Mouse (Mus musculus): ENCODE data around the gene Pin1. TPM values are rescaled to one million over a fixed set of nuclear protein-coding genes. Genes with fewer than 3 reads are reported as not detected.

The Pin1 gene
- polyA plus RNA-seq, 1 experiment from 2014 or later: 64.5 TPM

- H3K27me3 ChIP-seq (ENCODE audit: control insufficient read depth, insufficient read depth, low read length): no peaks in the 10 kb centered on the region
- no peak for DNase-seq (ENCODE audit: low spot score)
- no peak overlapping the region for H3K4me2 ChIP-seq (replicated peaks)
- H3K4me3 ChIP-seq (replicated peaks; ENCODE audit: low read length): no peak overlapping the region
- H3K9ac ChIP-seq: no peak overlapping the region
- peaks cover 38% of the 10 kb centered on the region for H3K36me3 ChIP-seq (replicated peaks; ENCODE audit: control insufficient read depth, insufficient read depth)
- peaks cover 40% of the 10 kb centered on the region for H3K4me1 ChIP-seq (replicated peaks; ENCODE audit: control insufficient read depth, insufficient read depth, low read length)
- no peak overlapping the region for H3K27ac ChIP-seq
- WGBS: 19% methylated on average over 6 of the region's 7 CpGs
- no peaks in the 10 kb centered on the region for H3K9me3 ChIP-seq (ENCODE audit: control insufficient read depth, low read length)
- ATAC-seq (ENCODE audit: low FRiP score): no peak
Observed at GRCm38 (mm10) chr9:20666510-20667034, 14.7 kb downstream of the Pin1 start.

GRCm38 (mm10) chr9:20668065-20668464, 16.2 kb downstream of the Pin1 start:
- 95% methylated on average over 22 of the region's 22 CpGs for WGBS
- H3K4me1 ChIP-seq (replicated peaks; ENCODE audit: control insufficient read depth, insufficient read depth, low read length): peaks cover 29% of the 10 kb centered on the region
- no peak overlapping the region for H3K4me3 ChIP-seq (replicated peaks; ENCODE audit: low read length)
- peaks cover 28% of the 10 kb centered on the region for H3K36me3 ChIP-seq (replicated peaks; ENCODE audit: control insufficient read depth, insufficient read depth)
- DNase-seq (ENCODE audit: low spot score) (no peak), ATAC-seq (ENCODE audit: low FRiP score) (no peak)
- H3K27ac ChIP-seq: no peak overlapping the region
- no peaks in the 10 kb centered on the region for H3K27me3 ChIP-seq (ENCODE audit: control insufficient read depth, insufficient read depth, low read length)
- no peak overlapping the region for H3K4me2 ChIP-seq (replicated peaks)
- H3K9me3 ChIP-seq (ENCODE audit: control insufficient read depth, low read length): no peaks in the 10 kb centered on the region
- no peak overlapping the region for H3K9ac ChIP-seq

GRCm38 (mm10) chr9:20672047-20672446, 20.2 kb downstream of the Pin1 start:
- Histone ChIP-seq H3K4me3 (replicated peaks; ENCODE audit: low read length) (no peak overlapping the region), H3K4me2 (replicated peaks) (no peak overlapping the region), H3K27me3 (ENCODE audit: control insufficient read depth, insufficient read depth, low read length) (no peaks in the 10 kb centered on the region), H3K9ac (no peak overlapping the region), H3K27ac (no peak overlapping the region), H3K4me1 (replicated peaks; ENCODE audit: control insufficient read depth, insufficient read depth, low read length) (no peaks in the 10 kb centered on the region), H3K36me3 (replicated peaks; ENCODE audit: control insufficient read depth, insufficient read depth) (peaks cover 35% of the 10 kb centered on the region), H3K9me3 (ENCODE audit: control insufficient read depth, low read length) (no peaks in the 10 kb centered on the region)
- WGBS: 80% methylated on average over 16 of the region's 16 CpGs
- no peak for ATAC-seq (ENCODE audit: low FRiP score)
- no peak for DNase-seq (ENCODE audit: low spot score)

- H3K4me1 ChIP-seq (replicated peaks; ENCODE audit: control insufficient read depth, insufficient read depth, low read length): 0 out of 2 replicates have a peak, but pooled peaks cover 3% of the 10 kb centered on the region
Observed at GRCm38 (mm10) chr9:20677892-20678291, 26.0 kb downstream of the Pin1 start.

GRCm38 (mm10) chr9:20680378-20680958, 28.6 kb downstream of the Pin1 start:
- Histone ChIP-seq H3K9me3 (ENCODE audit: control insufficient read depth, low read length) (no peaks in the 10 kb centered on the region), H3K4me2 (replicated peaks) (no peak overlapping the region), H3K9ac (no peak overlapping the region), H3K4me1 (replicated peaks; ENCODE audit: control insufficient read depth, insufficient read depth, low read length) (0 out of 2 replicates have a peak, but pooled peaks cover 3% of the 10 kb centered on the region), H3K27ac (peak overlapping the region; percentile 51; the same call in 1 of the 2 replicates), H3K27me3 (ENCODE audit: control insufficient read depth, insufficient read depth, low read length) (no peaks in the 10 kb centered on the region), H3K36me3 (replicated peaks; ENCODE audit: control insufficient read depth, insufficient read depth) (no peaks in the 10 kb centered on the region), H3K4me3 (replicated peaks; ENCODE audit: low read length) (no peak overlapping the region)
- WGBS: 47% methylated on average over 9 of the region's 9 CpGs
- ATAC-seq (ENCODE audit: low FRiP score) (no peak), DNase-seq (ENCODE audit: low spot score) (no peak)

More at GRCm38 (mm10) chr9:20677892-20678291, 26.0 kb downstream of the Pin1 start:
- DNase-seq (ENCODE audit: low spot score): no peak
- peaks cover 16% of the 10 kb centered on the region; the same call in 1 of the 2 replicates for H3K36me3 ChIP-seq (replicated peaks; ENCODE audit: control insufficient read depth, insufficient read depth)
- H3K27me3 ChIP-seq (ENCODE audit: control insufficient read depth, insufficient read depth, low read length): no peaks in the 10 kb centered on the region
- H3K4me2 ChIP-seq (replicated peaks): no peak overlapping the region
- H3K9ac ChIP-seq: no peak overlapping the region
- no peak overlapping the region for H3K27ac ChIP-seq
- ATAC-seq (ENCODE audit: low FRiP score): no peak
- H3K9me3 ChIP-seq (ENCODE audit: control insufficient read depth, low read length): no peaks in the 10 kb centered on the region
- H3K4me3 ChIP-seq (replicated peaks; ENCODE audit: low read length): no peak overlapping the region
- WGBS: 85% methylated on average over 12 of the region's 12 CpGs

- H3K9ac ChIP-seq: no peak overlapping the region
- no peak overlapping the region for H3K4me3 ChIP-seq (replicated peaks; ENCODE audit: low read length)
- no peaks in the 10 kb centered on the region for H3K27me3 ChIP-seq (ENCODE audit: control insufficient read depth, insufficient read depth, low read length)
- H3K9me3 ChIP-seq (ENCODE audit: control insufficient read depth, low read length): no peaks in the 10 kb centered on the region
- 0 out of 2 replicates have a peak, but pooled peaks cover 3% of the 10 kb centered on the region for H3K4me1 ChIP-seq (replicated peaks; ENCODE audit: control insufficient read depth, insufficient read depth, low read length)
- peak overlapping the region; percentile 71 for H3K27ac ChIP-seq
- peak; percentile 58; the same call in 1 of the 2 replicates for ATAC-seq (ENCODE audit: low FRiP score)
- no peaks in the 10 kb centered on the region for H3K36me3 ChIP-seq (replicated peaks; ENCODE audit: control insufficient read depth, insufficient read depth)
- no peak overlapping the region for H3K4me2 ChIP-seq (replicated peaks)
- 57% methylated on average over 6 of the region's 7 CpGs for WGBS
- DNase-seq (ENCODE audit: low spot score): no peak
Observed at GRCm38 (mm10) chr9:20681546-20682388, 29.9 kb downstream of the Pin1 start.

- WGBS: 49% methylated on average over 2 of the region's 2 CpGs
- no peak overlapping the region for H3K4me3 ChIP-seq (replicated peaks; ENCODE audit: low read length)
- no peak for DNase-seq (ENCODE audit: low spot score)
- H3K27ac ChIP-seq: peak overlapping the region; percentile 71
- no peaks in the 10 kb centered on the region for H3K36me3 ChIP-seq (replicated peaks; ENCODE audit: control insufficient read depth, insufficient read depth)
- no peaks in the 10 kb centered on the region for H3K9me3 ChIP-seq (ENCODE audit: control insufficient read depth, low read length)
- H3K4me1 ChIP-seq (replicated peaks; ENCODE audit: control insufficient read depth, insufficient read depth, low read length): 0 out of 2 replicates have a peak, but pooled peaks cover 3% of the 10 kb centered on the region
- no peak for ATAC-seq (ENCODE audit: low FRiP score)
- no peaks in the 10 kb centered on the region for H3K27me3 ChIP-seq (ENCODE audit: control insufficient read depth, insufficient read depth, low read length)
- H3K4me2 ChIP-seq (replicated peaks): no peak overlapping the region
- H3K9ac ChIP-seq: no peak overlapping the region
Observed at GRCm38 (mm10) chr9:20682389-20682722, 30.5 kb downstream of the Pin1 start.

GRCm38 (mm10) chr9:20685081-20685861, 33.4 kb downstream of the Pin1 start:
- no peak overlapping the region for H3K27ac ChIP-seq
- H3K9me3 ChIP-seq (ENCODE audit: control insufficient read depth, low read length): no peaks in the 10 kb centered on the region
- 55% methylated on average over 16 of the region's 17 CpGs for WGBS
- H3K4me2 ChIP-seq (replicated peaks): no peak overlapping the region
- H3K9ac ChIP-seq: no peak overlapping the region
- no peaks in the 10 kb centered on the region for H3K27me3 ChIP-seq (ENCODE audit: control insufficient read depth, insufficient read depth, low read length)
- ATAC-seq (ENCODE audit: low FRiP score) (no peak), DNase-seq (ENCODE audit: low spot score) (no peak)
- H3K4me1 ChIP-seq (replicated peaks; ENCODE audit: control insufficient read depth, insufficient read depth, low read length): peaks cover 10% of the 10 kb centered on the region
- H3K4me3 ChIP-seq (replicated peaks; ENCODE audit: low read length): no peak overlapping the region
- H3K36me3 ChIP-seq (replicated peaks; ENCODE audit: control insufficient read depth, insufficient read depth): no peaks in the 10 kb centered on the region

GRCm38 (mm10) chr9:20689403-20689802, 37.5 kb downstream of the Pin1 start:
- H3K4me3 ChIP-seq (replicated peaks; ENCODE audit: low read length): no peak overlapping the region
- H3K27me3 ChIP-seq (ENCODE audit: control insufficient read depth, insufficient read depth, low read length): no peaks in the 10 kb centered on the region
- peak overlapping the region; percentile 58 for H3K27ac ChIP-seq
- no CpG with 5 or more reads among the region's 1 CpGs for WGBS
- no peaks in the 10 kb centered on the region for H3K9me3 ChIP-seq (ENCODE audit: control insufficient read depth, low read length)
- no peak overlapping the region for H3K4me2 ChIP-seq (replicated peaks)
- DNase-seq (ENCODE audit: low spot score): no peak
- ATAC-seq (ENCODE audit: low FRiP score): no peak
- no peak overlapping the region for H3K9ac ChIP-seq
- no peaks in the 10 kb centered on the region for H3K36me3 ChIP-seq (replicated peaks; ENCODE audit: control insufficient read depth, insufficient read depth)
- H3K4me1 ChIP-seq (replicated peaks; ENCODE audit: control insufficient read depth, insufficient read depth, low read length): peaks cover 18% of the 10 kb centered on the region
